Mouse (Mus musculus) liver, embryonic 14.5 days (tissue): ENCODE results near the gene Mien1. TPM values are rescaled to one million over a fixed set of nuclear protein-coding genes. Genes with fewer than 3 reads are reported as not detected.

ENCODE experiments used
- ATAC-seq: fragments of 200-750 bp; cut with Nextera tagmentation; 2 replicates; pipeline ENCODE4 v1.8.0; 2017; ENCODE audit warnings: moderate number of reproducible peaks, mild to moderate bottlenecking, moderate library complexity; ENCODE audit not compliant: insufficient read depth
- DNase-seq, 3 experiments: peaks; one replicate each; pipeline ENCODE4 v3.0.0-alpha.2; 2012 to 2013; ENCODE audit warnings: low read depth in 3 of 3, low spot score in 3 of 3
- H3K27ac ChIP-seq: fragments of 300-500 bp; sonication (generic); 2 replicates; pipeline ENCODE4 v1.5.1; 2014; ENCODE audit warnings: moderate library complexity, mild to moderate bottlenecking, control low read depth, inconsistent platforms
- H3K27me3 ChIP-seq: fragments of 300-500 bp; sonication (generic); 2 replicates; pipeline ENCODE4 v1.6.1; 2014; ENCODE audit warnings: mild to moderate bottlenecking, low read length, moderate library complexity; ENCODE audit not compliant: control insufficient read depth, insufficient read depth
- H3K36me3 ChIP-seq: fragments of 300-500 bp; sonication (generic); replicated peaks from 2 replicates; pipeline ENCODE4 v1.6.1; 2014; ENCODE audit warnings: low read depth; ENCODE audit not compliant: control insufficient read depth, insufficient read depth
- H3K4me1 ChIP-seq, 2 experiments: fragments of 200-500 bp in 1 of 2; fragments of 300-500 bp in 1 of 2; sonication (generic) in 1 of 2; replicated peaks; 2 replicates each; pipeline ENCODE4 v1.6.1; 2012 to 2014; ENCODE audit warnings: antibody characterized with exemption in 1 of 2, inconsistent platforms in 1 of 2, low read length in 1 of 2; ENCODE audit not compliant: control insufficient read depth in 2 of 2, insufficient read depth in 2 of 2
- H3K4me2 ChIP-seq: fragments of 300-500 bp; sonication (generic); 2 replicates; pipeline ENCODE4 v1.6.1; 2014; ENCODE audit warnings: low read depth, mild to moderate bottlenecking, control low read depth, moderate library complexity
- H3K4me3 ChIP-seq, 2 experiments: fragments of 200-500 bp in 1 of 2; fragments of 300-500 bp in 1 of 2; sonication (generic) in 1 of 2; 2 replicates each; pipeline ENCODE4 v1.5.1; 2012 to 2014; ENCODE audit warnings: low read depth in 2 of 2, low read length in 2 of 2, mild to moderate bottlenecking in 2 of 2, control low read depth in 1 of 2, inconsistent platforms in 1 of 2, moderate library complexity in 1 of 2; ENCODE audit not compliant: insufficient read depth in 1 of 2
- H3K9ac ChIP-seq: fragments of 300-500 bp; sonication (generic); replicated peaks from 2 replicates; pipeline ENCODE4 v1.6.1; 2014; ENCODE audit warnings: mild to moderate bottlenecking, control low read depth, moderate library complexity
- H3K9me3 ChIP-seq: fragments of 300-500 bp; sonication (generic); 2 replicates; pipeline ENCODE4 v1.6.1; 2016; ENCODE audit warnings: low read length, mixed read lengths; ENCODE audit not compliant: control insufficient read depth
- CTCF ChIP-seq: IDR thresholded peaks from 2 replicates; pipeline ENCODE4 v1.5.1; 2016; ENCODE audit warnings: antibody characterized with exemption, low read depth, control low read depth
- EP300 ChIP-seq: IDR thresholded peaks from 2 replicates; pipeline ENCODE4 v1.6.1; 2016; ENCODE audit warnings: antibody characterized with exemption, low read depth
- whole genome bisulfite sequencing: fragments of 180-500 bp; shearing (Covaris S2); extraction: QIAGEN DNeasy Blood & Tissue Kit; methylation state at CpG from one replicate; pipeline ENCODE4 v1.1.7; 2014; ENCODE audit not compliant: insufficient replicate concordance; 5-methylcytosine and 5-hydroxymethylcytosine counted together
- polyA plus RNA-seq, 2 experiments: library from polyadenylated mRNA; depleted of rRNA in 1 of 2; stranded (reverse) in 1 of 2; unstranded in 1 of 2; fragments of >200 nt; fragmentation: Nextera tagmentation in 1 of 2; extraction: Ambion mirVana in 1 of 2; gene quantifications; 2 replicates each; pipeline versions ENCODE4 v1.2.1 to v1.2.3; 2012 to 2014

Gene Mien1
- polyA plus RNA-seq, 2 experiments: 31.1 to 58.5 TPM

- no peak for DNase-seq
- Histone ChIP-seq H3K27me3 (peaks cover 26% of the 10 kb centered on the region), H3K9ac (peak overlapping the region; percentile 10; the same call in 1 of the 2 replicates)
Measured at GRCm38 (mm10) chr11:98448191-98448790, 9.5 kb upstream of the Mien1 start.

DNA sequence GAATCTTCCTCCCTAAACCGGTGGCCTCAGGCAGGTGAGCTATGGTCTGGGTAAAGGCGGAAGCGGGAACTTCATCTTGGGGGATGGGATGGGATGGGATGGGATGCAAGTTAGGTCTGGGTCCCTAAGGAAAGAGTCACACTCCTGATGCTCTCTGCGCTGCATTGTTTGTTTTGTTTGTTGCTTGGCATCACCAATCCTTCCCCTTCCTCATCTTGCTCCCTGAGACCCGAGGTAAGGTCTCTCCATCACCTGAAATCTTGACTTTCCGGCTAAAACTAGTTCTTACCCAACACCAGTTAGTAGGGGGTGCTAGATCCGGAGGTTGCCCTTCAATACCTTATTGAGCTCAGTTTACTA is 8.7 kb upstream of the Mien1 start:
- Histone ChIP-seq H3K27me3 (peaks cover 26% of the 10 kb centered on the region), H3K36me3 (no peaks in the 10 kb centered on the region), H3K27ac (no peak overlapping the region; the same call in 1 of the 2 replicates), H3K4me3 (peak overlapping the region; percentile 36 to 71), H3K4me2 (no peak overlapping the region; the same call in 1 of the 2 replicates), H3K9ac (no peak overlapping the region; the same call in 1 of the 2 replicates), H3K9me3 (no peaks in the 10 kb centered on the region), H3K4me1 (peaks cover 0 to 7% of the 10 kb centered on the region in 2 experiments; a peak in 2 of 4 replicates)
- WGBS: 13% methylated on average over 7 of the region's 7 CpGs
- TF ChIP-seq CTCF (no peak), EP300 (no peak)
- ATAC-seq (no peak), DNase-seq (no peak)

More at GRCm38 (mm10) chr11:98448191-98448790, 9.5 kb upstream of the Mien1 start:
- TF ChIP-seq EP300 (no peak), CTCF (no peak)
- Histone ChIP-seq H3K9me3 (no peaks in the 10 kb centered on the region), H3K4me1 (peaks cover 0 to 7% of the 10 kb centered on the region in 2 experiments; a peak in 2 of 4 replicates), H3K27ac (no peak overlapping the region), H3K36me3 (no peaks in the 10 kb centered on the region), H3K4me3 (peak overlapping the region; percentile 36 to 71), H3K4me2 (peak overlapping the region; percentile 50)
- 36% methylated on average over 13 of the region's 13 CpGs for WGBS
- ATAC-seq: peak; percentile 47

- TF ChIP-seq CTCF (no peak), EP300 (peak; percentile 9; the same call in 1 of the 2 replicates)
- H3K27ac ChIP-seq: peak overlapping the region; percentile 37
- peak overlapping the region; percentile 13 for H3K4me2 ChIP-seq
- DNase-seq (peak in 2 of 3 experiments; percentile 26 to 39), ATAC-seq (peak; percentile 64)
- peak overlapping the region; percentile 36 to 71 for H3K4me3 ChIP-seq
- peaks cover 26% of the 10 kb centered on the region for H3K27me3 ChIP-seq
- 9% methylated on average over 33 of the region's 33 CpGs for WGBS
- peaks cover 0 to 7% of the 10 kb centered on the region in 2 experiments; a peak in 2 of 4 replicates for H3K4me1 ChIP-seq
- H3K36me3 ChIP-seq: no peaks in the 10 kb centered on the region
- no peaks in the 10 kb centered on the region for H3K9me3 ChIP-seq
- peak overlapping the region; percentile 13; the same call in 1 of the 2 replicates for H3K9ac ChIP-seq
Measured at GRCm38 (mm10) chr11:98446562-98447474, 8.0 kb upstream of the Mien1 start.

- H3K9ac ChIP-seq: peak within 1 kb of the TSS; percentile 13; the same call in 1 of the 2 replicates
- H3K36me3 ChIP-seq: no peaks in the 10 kb centered on the region
- DNase-seq (no peak), ATAC-seq (peak; percentile 41)
- 7% methylated on average over 5 of the region's 5 CpGs for WGBS
- H3K4me1 ChIP-seq: peaks cover 0 to 7% of the 10 kb centered on the region in 2 experiments; a peak in 2 of 4 replicates
- H3K27ac ChIP-seq: peak within 1 kb of the TSS; percentile 37
- TF ChIP-seq CTCF: no peak
- TF ChIP-seq EP300: no peak
- H3K4me2 ChIP-seq: peak within 1 kb of the TSS; percentile 13
- H3K4me3 ChIP-seq: peak within 1 kb of the TSS; percentile 36 to 50
- H3K9me3 ChIP-seq: no peaks in the 10 kb centered on the region
- H3K27me3 ChIP-seq: peaks cover 26% of the 10 kb centered on the region
Measured at GRCm38 (mm10) chr11:98446213-98446561, 7.4 kb upstream of the Mien1 start, which contains the start of gene Grb7. Gene Grb7 (plus strand): TSS chr11:98446394.

- H3K4me3 ChIP-seq: no peak overlapping the region
- peaks cover 26% of the 10 kb centered on the region for H3K27me3 ChIP-seq
- no peaks in the 10 kb centered on the region for H3K36me3 ChIP-seq
- ATAC-seq (no peak), DNase-seq (no peak)
- 30% methylated on average over 4 of the region's 4 CpGs for WGBS
- no peaks in the 10 kb centered on the region for H3K9me3 ChIP-seq
- TF ChIP-seq EP300: no peak
- TF ChIP-seq CTCF: no peak
- H3K9ac ChIP-seq: no peak overlapping the region
- H3K27ac ChIP-seq: peak overlapping the region; percentile 31; the same call in 1 of the 2 replicates
- peaks cover 0 to 7% of the 10 kb centered on the region in 2 experiments; a peak in 2 of 4 replicates for H3K4me1 ChIP-seq
- 0 out of 2 replicates have a peak overlapping the region, but pooled peaks have one; percentile 13 for H3K4me2 ChIP-seq
Measured at GRCm38 (mm10) chr11:98445679-98446078, 6.9 kb upstream of the Mien1 start.
